Mouse (Mus musculus): ENCODE measurements at regions not wholly inside any gene's neighbourhood (a gene's known extent, or its start where the extent isn't known, plus 50 kb on each side); places are given as distances from the start of the nearest gene placed in this dataset.

DNA sequence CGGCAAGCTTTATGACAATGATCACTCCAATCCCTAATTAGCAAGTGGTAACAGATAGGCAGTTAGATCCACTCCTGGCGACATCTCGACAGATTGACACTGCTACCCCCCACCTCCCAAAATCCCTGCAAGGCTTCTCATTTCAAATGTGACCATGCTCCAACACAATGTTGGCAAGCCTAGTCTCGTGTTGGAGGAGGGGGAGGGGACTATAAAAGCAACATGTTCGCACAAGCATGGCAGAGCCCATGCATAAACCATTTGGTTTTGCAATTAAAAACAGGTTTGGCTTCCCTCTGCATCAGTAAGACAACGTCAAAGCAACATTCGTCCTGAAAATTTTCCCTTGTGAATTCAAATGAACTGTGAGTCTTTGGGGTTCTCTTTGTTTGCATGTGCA lies 528.9 kb upstream of the 4930412O13Rik start:
- H3K36me3 ChIP-seq (replicated peaks in 1 of 2; ENCODE audit: control insufficient read depth in 1 of 2, insufficient read depth in 1 of 2, low read length in 1 of 2), result no peaks in the 10 kb centered on the region
- DNase-seq (ENCODE audit: extremely low read depth), result no peak
- no peak overlapping the region for H3K4me2 ChIP-seq (ENCODE audit: insufficient read depth, low read depth, poor library complexity, severe bottlenecking)
- H3K4me3 ChIP-seq (replicated peaks in 1 of 3; ENCODE audit: low read depth in 2 of 3, low read length in 2 of 3, poor library complexity in 1 of 3), result no peak overlapping the region
- no peaks in the 10 kb centered on the region for H3K79me2 ChIP-seq (replicated peaks; ENCODE audit: control insufficient read depth, extremely low read depth, insufficient read depth, poor library complexity, severe bottlenecking)
- no peaks in the 10 kb centered on the region for H3K27me3 ChIP-seq (replicated peaks)
- TF ChIP-seq IRF4 (IDR thresholded peaks at IDR 0.05; ENCODE audit: low read depth, low read length), result no peak
- TF ChIP-seq JUN (IDR thresholded peaks at IDR 0.05; ENCODE audit: insufficient read depth, low read depth, low read length), result no peak
- TF ChIP-seq SIN3A (IDR thresholded peaks at IDR 0.05; ENCODE audit: low read length), result no peak
- no peak for TF ChIP-seq ZC3H11A (IDR thresholded peaks at IDR 0.05; ENCODE audit: low read depth, low read length)
- no peak for TF ChIP-seq EP300 (IDR thresholded peaks at IDR 0.05; ENCODE audit: low read length)
- no peak for TF ChIP-seq USF2 (conservative IDR thresholded peaks at IDR 0.05; ENCODE audit: low read depth, low read length)
- no peak for TF ChIP-seq NELFE (IDR thresholded peaks at IDR 0.05; ENCODE audit: low read depth, low read length)
- no peak for TF ChIP-seq ELF1 (IDR thresholded peaks at IDR 0.05; ENCODE audit: low read depth, low read length)
- TF ChIP-seq MAFK (IDR thresholded peaks at IDR 0.05; ENCODE audit: insufficient replicate concordance, low read length), result no peak
- H3K27ac ChIP-seq (ENCODE audit: insufficient read depth, low read depth), result no peak overlapping the region
- no peaks in the 10 kb centered on the region for H3K4me1 ChIP-seq (ENCODE audit: control insufficient read depth in 1 of 2, insufficient read depth in 2 of 2)
- H3K9me3 ChIP-seq (replicated peaks; ENCODE audit: low read length), result no peaks in the 10 kb centered on the region
- dilution Hi-C loops (cut with MboI; ENCODE audit: extremely low pct_ligation_motif_present, extremely low pct_unique_long_range_greater_than_20kb, low sequenced_read_pairs), result no loop called here
- in situ Hi-C loops (cut with MboI; ENCODE audit: low pct_ligation_motif_present, low pct_unique_long_range_greater_than_20kb, low sequenced_read_pairs), result no loop called here
- H3K9ac ChIP-seq (ENCODE audit: insufficient read depth, low read depth), result no peak overlapping the region

- no peaks in the 10 kb centered on the region for H3K9me3 ChIP-seq (replicated peaks; ENCODE audit: low read length)
- no peaks in the 10 kb centered on the region for H3K36me3 ChIP-seq (replicated peaks in 1 of 2; ENCODE audit: control insufficient read depth in 1 of 2, insufficient read depth in 1 of 2, low read length in 1 of 2)
- peak overlapping the region; percentile 63 for H3K4me2 ChIP-seq (ENCODE audit: insufficient read depth, low read depth, poor library complexity, severe bottlenecking)
- no peak for TF ChIP-seq JUND (conservative IDR thresholded peaks at IDR 0.05; ENCODE audit: low read depth, low read length)
- TF ChIP-seq MAX (IDR thresholded peaks at IDR 0.05; ENCODE audit: low read length), result no peak
- TF ChIP-seq TBP (conservative IDR thresholded peaks at IDR 0.05; ENCODE audit: low read depth, low read length), result no peak
- peak; percentile 50; the same call in 1 of the 2 replicates for TF ChIP-seq IRF4 (IDR thresholded peaks at IDR 0.05; ENCODE audit: low read depth, low read length)
- no peak for TF ChIP-seq TCF12 (IDR thresholded peaks at IDR 0.05; ENCODE audit: low read depth, low read length)
- no peaks in the 10 kb centered on the region for H3K27me3 ChIP-seq (replicated peaks)
- peak; percentile 12 for DNase-seq (ENCODE audit: extremely low read depth)
- H3K9ac ChIP-seq (ENCODE audit: insufficient read depth, low read depth), result no peak overlapping the region
- H3K4me3 ChIP-seq (replicated peaks in 1 of 3; ENCODE audit: low read depth in 2 of 3, low read length in 2 of 3, poor library complexity in 1 of 3), result no peak overlapping the region
- H3K4me1 ChIP-seq (ENCODE audit: control insufficient read depth in 1 of 2, insufficient read depth in 2 of 2), result peaks cover 0 to 4% of the 10 kb centered on the region in 2 experiments; a peak in 1 of 4 replicates
- no peak overlapping the region for H3K27ac ChIP-seq (ENCODE audit: insufficient read depth, low read depth)
- in situ Hi-C loops (cut with MboI; ENCODE audit: low pct_ligation_motif_present, low pct_unique_long_range_greater_than_20kb, low sequenced_read_pairs) (no loop called here), dilution Hi-C loops (cut with MboI; ENCODE audit: extremely low pct_ligation_motif_present, extremely low pct_unique_long_range_greater_than_20kb, low sequenced_read_pairs) (no loop called here)
- H3K79me2 ChIP-seq (replicated peaks; ENCODE audit: control insufficient read depth, extremely low read depth, insufficient read depth, poor library complexity, severe bottlenecking), result no peaks in the 10 kb centered on the region
Measured at GRCm38 (mm10) chr2:9360020-9360419, 521.0 kb upstream of the 4930412O13Rik start.

GRCm38 (mm10) chr2:9367801-9368584 lies 513.1 kb upstream of the 4930412O13Rik start:
- Histone ChIP-seq H3K79me2 (replicated peaks; ENCODE audit: control insufficient read depth, extremely low read depth, insufficient read depth, poor library complexity, severe bottlenecking) (no peaks in the 10 kb centered on the region), H3K36me3 (replicated peaks in 1 of 2; ENCODE audit: control insufficient read depth in 1 of 2, insufficient read depth in 1 of 2, low read length in 1 of 2) (no peaks in the 10 kb centered on the region), H3K27me3 (replicated peaks) (no peaks in the 10 kb centered on the region), H3K27ac (ENCODE audit: insufficient read depth, low read depth) (no peak overlapping the region), H3K4me3 (replicated peaks in 1 of 3; ENCODE audit: low read depth in 2 of 3, low read length in 2 of 3, poor library complexity in 1 of 3) (no peak overlapping the region), H3K4me1 (ENCODE audit: control insufficient read depth in 1 of 2, insufficient read depth in 2 of 2) (no peaks in the 10 kb centered on the region), H3K9ac (ENCODE audit: insufficient read depth, low read depth) (no peak overlapping the region), H3K9me3 (replicated peaks; ENCODE audit: low read length) (no peaks in the 10 kb centered on the region), H3K4me2 (ENCODE audit: insufficient read depth, low read depth, poor library complexity, severe bottlenecking) (no peak overlapping the region)
- dilution Hi-C loops (cut with MboI; ENCODE audit: extremely low pct_ligation_motif_present, extremely low pct_unique_long_range_greater_than_20kb, low sequenced_read_pairs) (no loop called here), in situ Hi-C loops (cut with MboI; ENCODE audit: low pct_ligation_motif_present, low pct_unique_long_range_greater_than_20kb, low sequenced_read_pairs) (no loop called here)
- TF ChIP-seq TBP (conservative IDR thresholded peaks at IDR 0.05; ENCODE audit: low read depth, low read length), result no peak
- TF ChIP-seq RAD21 (IDR thresholded peaks at IDR 0.05; ENCODE audit: low read depth, low read length), result no peak
- TF ChIP-seq E2F4 (IDR thresholded peaks at IDR 0.05; ENCODE audit: insufficient replicate concordance, low read depth, low read length), result no peak
- no peak for TF ChIP-seq POLR2A (IDR thresholded peaks at IDR 0.05; ENCODE audit: low read depth, low read length)
- TF ChIP-seq BHLHE40 (IDR thresholded peaks at IDR 0.05; ENCODE audit: low read depth, low read length), result no peak
- TF ChIP-seq JUN (IDR thresholded peaks at IDR 0.05; ENCODE audit: insufficient read depth, low read depth, low read length), result no peak
- no peak for TF ChIP-seq MEF2A (IDR thresholded peaks at IDR 0.05; ENCODE audit: borderline replicate concordance, low read depth, low read length)
- no peak for TF ChIP-seq SMC3 (IDR thresholded peaks at IDR 0.05; ENCODE audit: low read depth, low read length)
- no peak for DNase-seq (ENCODE audit: extremely low read depth)
